Mouse (Mus musculus) intestine, embryonic 14.5 days (tissue): ENCODE results near the gene Cnnm4. TPM values are rescaled to one million over a fixed set of nuclear protein-coding genes. Genes with fewer than 3 reads are reported as not detected.

Experiments used
- ATAC-seq: fragments of 200-750 bp; cut with Nextera tagmentation; replicated peaks from 2 replicates; pipeline ENCODE4 v1.8.0; 2017; ENCODE audit warnings: low read depth, moderate number of reproducible peaks, moderate TSS enrichment, moderate library complexity; ENCODE audit not compliant: low FRiP score, low TSS enrichment
- DNase-seq: peaks from one replicate; pipeline ENCODE4 v3.0.0-alpha.2; 2018; ENCODE audit warnings: low spot score
- H3K27ac ChIP-seq: fragments of 300-500 bp; sonication (generic); 2 replicates; pipeline ENCODE4 v1.5.1; 2014; ENCODE audit warnings: low read depth, mild to moderate bottlenecking, control low read depth
- H3K27me3 ChIP-seq: fragments of 300-500 bp; sonication (generic); replicated peaks from 2 replicates; pipeline ENCODE4 v1.6.1; 2014; ENCODE audit warnings: low read length, control low read depth; ENCODE audit not compliant: control insufficient read depth, insufficient read depth
- H3K36me3 ChIP-seq: fragments of 300-500 bp; sonication (generic); 2 replicates; pipeline ENCODE4 v1.6.1; 2014; ENCODE audit warnings: low read length, control low read depth; ENCODE audit not compliant: control insufficient read depth, insufficient read depth
- H3K4me1 ChIP-seq: fragments of 300-500 bp; sonication (generic); replicated peaks from 2 replicates; pipeline ENCODE4 v1.6.1; 2014; ENCODE audit warnings: low read length, control low read depth, mixed read lengths; ENCODE audit not compliant: control insufficient read depth, insufficient read depth
- H3K4me2 ChIP-seq: fragments of 300-500 bp; sonication (generic); 2 replicates; pipeline ENCODE4 v1.6.1; 2014; ENCODE audit warnings: low read length
- H3K4me3 ChIP-seq: fragments of 300-500 bp; sonication (generic); 2 replicates; pipeline ENCODE4 v1.5.1; 2014; ENCODE audit warnings: low read depth, low read length, control low read depth, mixed read lengths
- H3K9ac ChIP-seq: fragments of 300-500 bp; sonication (generic); 2 replicates; pipeline ENCODE4 v1.6.1; 2014; ENCODE audit warnings: mild to moderate bottlenecking, low read length
- H3K9me3 ChIP-seq: fragments of 300-500 bp; sonication (generic); 2 replicates; pipeline ENCODE4 v1.6.1; 2016; ENCODE audit warnings: low read length, control low read depth; ENCODE audit not compliant: control insufficient read depth
- WGBS: fragments of 180-500 bp; shearing (Covaris S2); extraction: QIAGEN DNeasy Blood & Tissue Kit; methylation state at CpG from one replicate; pipeline ENCODE4 v1.1.7; 2014; 5-methylcytosine and 5-hydroxymethylcytosine counted together
- polyA plus RNA-seq: library from polyadenylated mRNA; unstranded; fragments of >200 nt; fragmentation: Nextera tagmentation; extraction: Ambion mirVana; gene quantifications from 2 replicates; pipeline ENCODE4 v1.2.1, GENCODE M21; 2014

Cnnm4 gene
- polyA plus RNA-seq, 1 experiment from 2014 or later: 30.2 TPM

DNA sequence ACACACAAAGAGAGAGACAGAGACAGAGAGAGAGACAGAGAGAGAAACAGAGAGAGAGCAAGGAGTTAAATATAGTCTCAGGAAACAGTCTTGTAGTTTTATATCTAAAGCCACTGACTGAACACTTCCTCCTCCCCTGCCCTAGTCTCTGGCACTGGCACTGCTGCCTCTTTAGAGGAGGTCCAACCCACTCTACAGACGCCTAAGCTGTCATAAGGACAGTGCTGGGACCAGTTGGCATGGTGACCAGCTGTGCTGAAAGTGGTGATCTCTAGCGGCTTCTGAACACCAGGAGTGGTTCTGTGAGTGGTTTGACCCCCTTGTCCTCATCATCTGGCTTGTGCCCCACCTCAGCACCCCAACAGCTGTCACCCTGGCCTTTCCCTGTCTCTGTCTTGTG, 9.6 kb upstream of the Cnnm4 start:
- no peak overlapping the region for H3K9ac ChIP-seq
- no peaks in the 10 kb centered on the region for H3K9me3 ChIP-seq
- H3K27ac ChIP-seq: no peak overlapping the region
- no peaks in the 10 kb centered on the region for H3K36me3 ChIP-seq
- no peak overlapping the region for H3K4me3 ChIP-seq
- H3K27me3 ChIP-seq: no peaks in the 10 kb centered on the region
- no peak overlapping the region for H3K4me2 ChIP-seq
- DNase-seq: no peak
- no peak for ATAC-seq
- WGBS: 31% methylated on average over 2 of the region's 2 CpGs
- no peaks in the 10 kb centered on the region; the same call in 1 of the 2 replicates for H3K4me1 ChIP-seq

GRCm38 (mm10) chr1:36465641-36466160, 5.7 kb upstream of the Cnnm4 start:
- H3K9ac ChIP-seq: no peak overlapping the region
- no peaks in the 10 kb centered on the region for H3K9me3 ChIP-seq
- no peak overlapping the region for H3K4me2 ChIP-seq
- H3K4me1 ChIP-seq: no peaks in the 10 kb centered on the region
- ATAC-seq (no peak), DNase-seq (no peak)
- H3K27me3 ChIP-seq: no peaks in the 10 kb centered on the region
- H3K27ac ChIP-seq: no peak overlapping the region
- no peaks in the 10 kb centered on the region for H3K36me3 ChIP-seq
- WGBS: 18% methylated on average over 4 of the region's 4 CpGs
- no peak overlapping the region for H3K4me3 ChIP-seq

DNA sequence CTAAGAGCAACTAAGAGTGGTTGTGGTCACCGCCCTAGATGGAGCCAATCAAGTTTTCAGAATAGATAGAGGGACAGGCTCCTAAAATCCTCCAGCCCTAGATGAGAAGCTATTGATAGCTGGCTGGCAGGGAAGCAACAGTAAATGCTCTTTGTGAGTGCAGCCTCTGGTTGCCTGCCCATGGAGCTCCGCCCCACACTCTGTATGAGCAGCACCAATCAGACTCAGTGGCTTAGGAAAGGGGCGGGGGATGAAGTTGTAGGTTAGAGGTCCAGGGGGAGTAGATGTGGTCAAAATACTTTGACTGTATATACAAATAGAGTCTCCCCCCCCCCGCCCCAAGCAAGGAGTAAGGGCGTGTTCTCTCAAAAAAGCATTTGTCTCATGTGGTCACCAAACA, 4.0 kb upstream of the Cnnm4 start:
- peaks cover 4% of the 10 kb centered on the region for H3K4me1 ChIP-seq
- 59% methylated on average over 5 of the region's 5 CpGs for WGBS
- DNase-seq: no peak
- no peak for ATAC-seq
- H3K27me3 ChIP-seq: no peaks in the 10 kb centered on the region
- H3K4me2 ChIP-seq: no peak overlapping the region
- H3K27ac ChIP-seq: no peak overlapping the region
- no peak overlapping the region for H3K9ac ChIP-seq
- no peaks in the 10 kb centered on the region for H3K9me3 ChIP-seq
- H3K4me3 ChIP-seq: no peak overlapping the region
- no peaks in the 10 kb centered on the region for H3K36me3 ChIP-seq

- Histone ChIP-seq H3K27me3 (no peaks in the 10 kb centered on the region), H3K9me3 (no peaks in the 10 kb centered on the region), H3K27ac (no peak overlapping the region), H3K9ac (no peak overlapping the region), H3K4me3 (no peak overlapping the region), H3K36me3 (no peaks in the 10 kb centered on the region), H3K4me1 (peaks cover 29% of the 10 kb centered on the region), H3K4me2 (no peak overlapping the region)
- no peak for DNase-seq
- WGBS: 44% methylated on average over 2 of the region's 2 CpGs
- ATAC-seq: no peak
Measured at GRCm38 (mm10) chr1:36469811-36470444, 1.5 kb upstream of the Cnnm4 start.

DNA sequence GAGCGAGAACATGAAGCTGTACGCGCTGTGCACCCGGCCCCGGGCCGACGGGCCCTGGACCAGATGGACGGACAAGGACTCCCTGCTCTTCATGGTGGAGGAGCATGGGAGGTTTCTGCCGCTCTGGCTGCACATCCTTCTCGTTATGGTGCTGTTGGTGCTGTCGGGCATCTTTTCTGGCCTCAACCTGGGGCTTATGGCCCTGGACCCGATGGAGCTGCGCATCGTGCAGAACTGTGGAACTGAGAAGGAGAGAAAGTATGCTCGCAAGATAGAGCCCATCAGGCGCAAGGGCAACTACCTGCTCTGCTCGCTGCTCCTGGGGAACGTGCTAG, 653 bp downstream of the Cnnm4 start:
- peak overlapping the region; percentile 73 for H3K9ac ChIP-seq
- no peaks in the 10 kb centered on the region for H3K9me3 ChIP-seq
- DNase-seq (no peak), ATAC-seq (peak; percentile 4; the same call in 1 of the 2 replicates)
- peak overlapping the region; percentile 59 for H3K4me2 ChIP-seq
- no peak overlapping the region for H3K27ac ChIP-seq
- peaks cover 39% of the 10 kb centered on the region for H3K4me1 ChIP-seq
- H3K27me3 ChIP-seq: no peaks in the 10 kb centered on the region
- H3K36me3 ChIP-seq: no peaks in the 10 kb centered on the region
- 13% methylated on average over 18 of the region's 18 CpGs for WGBS
- peak overlapping the region; percentile 67 for H3K4me3 ChIP-seq

DNA sequence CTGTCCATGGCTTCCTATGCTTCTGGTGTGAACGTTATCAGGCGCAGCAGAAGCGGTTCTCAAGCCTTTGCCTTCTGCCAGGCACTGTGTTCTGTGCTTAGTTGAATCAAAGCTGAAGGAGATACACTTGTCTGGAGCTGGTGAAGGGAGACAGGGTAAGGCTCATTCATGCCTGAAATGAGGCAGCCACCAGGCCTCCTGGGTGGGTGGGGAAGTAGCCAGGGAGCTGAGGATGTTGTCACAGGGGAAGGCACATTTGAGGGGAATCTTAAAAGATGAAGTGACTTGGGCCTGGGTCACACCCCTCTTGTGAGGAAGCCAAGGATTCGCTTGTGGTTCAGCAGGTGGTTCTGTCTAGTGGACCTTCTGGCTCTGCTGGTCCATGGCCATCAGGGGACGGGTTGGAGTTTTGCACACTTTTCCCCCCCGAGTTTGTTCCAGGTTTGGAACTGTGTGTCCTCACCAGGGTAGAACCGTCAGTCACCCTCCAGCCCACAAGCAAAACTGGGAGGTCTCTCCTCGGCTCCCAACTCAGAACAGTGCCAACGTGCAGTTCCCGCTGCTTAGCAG, 1.9 kb downstream of the Cnnm4 start:
- DNase-seq: no peak
- no peaks in the 10 kb centered on the region for H3K27me3 ChIP-seq
- H3K36me3 ChIP-seq: no peaks in the 10 kb centered on the region
- H3K27ac ChIP-seq: no peak overlapping the region
- H3K4me1 ChIP-seq: peaks cover 46% of the 10 kb centered on the region
- H3K9ac ChIP-seq: 0 out of 2 replicates have a peak overlapping the region, but pooled peaks have one; percentile 10
- peak overlapping the region; percentile 59 for H3K4me2 ChIP-seq
- no peak for ATAC-seq
- H3K4me3 ChIP-seq: peak overlapping the region; percentile 67
- no peaks in the 10 kb centered on the region for H3K9me3 ChIP-seq
- 80% methylated on average over 10 of the region's 10 CpGs for WGBS

DNA sequence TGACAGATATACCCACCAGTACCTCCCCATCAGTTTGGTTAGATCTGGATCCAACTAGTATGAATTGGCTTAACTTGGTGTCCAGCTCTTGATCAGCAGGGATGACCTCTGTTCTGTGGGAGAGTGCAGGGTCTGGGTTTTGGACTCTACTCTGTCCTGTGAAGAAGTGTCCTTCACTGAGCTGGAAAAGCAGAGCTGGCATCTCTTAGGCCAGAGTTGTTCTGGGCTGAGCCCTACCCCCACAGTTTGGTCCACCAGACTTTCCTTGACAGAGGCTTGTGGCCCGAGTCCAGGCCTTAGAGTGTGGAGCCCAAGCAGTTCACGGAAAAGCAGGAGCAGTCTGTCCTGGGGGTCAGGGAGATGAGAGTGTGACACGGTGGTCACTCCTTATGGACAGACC, 3.2 kb downstream of the Cnnm4 start:
- 0 out of 2 replicates have a peak overlapping the region, but pooled peaks have one; percentile 29 for H3K9ac ChIP-seq
- ATAC-seq (no peak), DNase-seq (no peak)
- H3K27ac ChIP-seq: 0 out of 2 replicates have a peak overlapping the region, but pooled peaks have one; percentile 64
- no peaks in the 10 kb centered on the region for H3K36me3 ChIP-seq
- no peaks in the 10 kb centered on the region for H3K9me3 ChIP-seq
- peaks cover 46% of the 10 kb centered on the region for H3K4me1 ChIP-seq
- no peaks in the 10 kb centered on the region for H3K27me3 ChIP-seq
- H3K4me3 ChIP-seq: peak overlapping the region; percentile 67
- peak overlapping the region; percentile 59 for H3K4me2 ChIP-seq
- WGBS: 65% methylated on average over 3 of the region's 3 CpGs

DNA sequence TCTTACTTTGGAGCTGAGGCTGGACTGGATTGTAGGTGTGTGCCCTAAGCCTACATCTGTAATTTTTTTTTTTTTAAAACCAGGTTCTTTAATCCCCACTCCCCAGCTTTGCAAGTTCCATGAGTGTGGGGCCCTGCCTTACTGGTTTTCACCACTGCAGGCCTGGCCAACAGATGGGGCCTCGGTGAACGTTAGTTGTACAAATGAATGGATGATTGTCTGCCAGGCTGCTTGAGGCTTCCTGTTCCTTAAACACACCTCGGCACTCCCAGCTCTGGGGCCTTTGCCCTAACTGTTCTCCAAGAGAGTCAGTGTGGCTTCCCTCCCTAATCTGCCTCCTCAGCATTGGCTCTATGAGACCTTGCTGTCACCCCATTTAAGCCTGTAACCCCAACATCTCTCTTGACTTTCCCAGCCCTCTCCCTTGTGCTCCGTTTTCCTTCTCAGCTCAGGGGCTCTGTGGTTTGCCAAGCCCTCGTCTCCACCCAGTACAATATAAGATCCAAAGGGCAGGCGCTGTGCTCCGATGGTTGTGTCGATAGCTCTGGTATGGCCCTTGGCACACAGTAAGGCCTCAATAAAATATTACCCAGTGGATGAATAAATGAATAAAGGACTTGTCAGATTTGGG, 4.2 kb downstream of the Cnnm4 start:
- Histone ChIP-seq H3K4me2 (peak overlapping the region; percentile 59), H3K36me3 (no peaks in the 10 kb centered on the region), H3K27me3 (no peaks in the 10 kb centered on the region), H3K4me3 (peak overlapping the region; percentile 17), H3K4me1 (peaks cover 46% of the 10 kb centered on the region), H3K9me3 (no peaks in the 10 kb centered on the region), H3K27ac (peak overlapping the region; percentile 64), H3K9ac (peak overlapping the region; percentile 29; the same call in 1 of the 2 replicates)
- ATAC-seq (no peak), DNase-seq (peak; percentile 58)
- 33% methylated on average over 8 of the region's 8 CpGs for WGBS
